Mouse (Mus musculus) liver (tissue): ENCODE data around the gene P2rx6.

Experiments used
- DNase-seq: peaks from one replicate; pipeline ENCODE4 v3.0.0-alpha.2; 2020; ENCODE audit warnings: mixed read lengths

Gene P2rx6

GRCm38 (mm10) chr16:17561751-17562208 is at the start of gene P2rx6:
Gene P2rx6, plus strand, starts transcription at chr16:17561885.
- DNase-seq, result peak; percentile 32

DNA sequence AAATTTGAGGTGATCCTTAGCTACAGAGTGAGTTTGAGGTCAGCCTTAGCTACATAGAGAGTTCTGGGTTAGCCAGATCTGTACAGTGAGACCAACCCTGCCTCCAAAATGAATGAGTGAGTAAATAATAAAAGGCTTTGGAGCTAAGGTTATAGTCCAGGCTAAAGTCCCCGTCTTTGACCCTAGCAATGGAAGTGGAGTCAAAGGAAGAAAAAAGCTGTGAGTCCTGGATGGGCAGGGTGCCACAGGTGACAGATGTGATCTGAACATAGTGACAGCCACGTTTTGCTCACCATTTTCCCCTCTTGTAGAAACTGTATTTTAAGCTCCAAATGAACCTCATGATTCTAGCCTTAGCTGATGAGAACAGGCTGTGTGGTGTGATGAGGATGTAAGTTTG is 42.8 kb upstream of the P2rx6 start:
- DNase-seq, result no peak

DNA sequence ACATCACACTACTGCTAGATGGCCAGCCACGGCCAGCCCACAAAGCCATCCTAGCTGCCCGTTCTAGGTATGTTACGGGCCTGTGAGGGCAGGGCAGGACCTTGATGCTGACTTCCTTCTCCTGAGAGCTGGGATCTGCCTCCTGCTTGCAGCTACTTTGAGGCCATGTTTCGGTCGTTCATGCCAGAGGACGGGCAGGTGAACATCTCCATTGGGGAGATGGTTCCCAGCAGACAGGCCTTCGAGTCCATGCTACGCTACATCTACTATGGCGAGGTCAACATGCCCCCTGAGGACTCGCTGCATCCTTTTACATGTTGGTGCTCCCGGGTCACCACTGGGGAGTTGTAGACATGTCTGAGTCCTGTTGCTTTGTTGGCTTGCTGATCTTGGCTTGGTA is 37.5 kb upstream of the P2rx6 start:
- no peak for DNase-seq

DNA sequence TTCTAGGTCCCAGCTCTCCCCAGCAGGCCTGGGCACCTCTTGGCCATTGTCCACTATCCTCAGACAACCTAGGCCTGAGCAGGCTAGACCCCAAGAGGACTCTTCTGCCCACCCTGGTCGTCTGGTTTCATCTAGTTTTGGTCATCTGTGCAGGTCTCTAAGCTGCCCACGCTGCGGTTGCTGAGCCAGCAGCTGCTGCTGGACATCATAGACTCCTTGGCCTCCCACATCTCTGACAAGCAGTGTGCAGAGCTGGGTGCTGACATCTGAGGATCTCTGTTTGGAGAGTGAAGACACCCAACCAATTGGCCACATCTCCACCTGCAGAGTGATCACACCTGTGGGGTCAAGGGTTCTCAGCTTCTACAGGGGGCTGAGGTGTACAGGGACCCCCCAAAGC is 36.2 kb upstream of the P2rx6 start:
- DNase-seq, result no peak

GRCm38 (mm10) chr16:17526223-17526622 is 35.5 kb upstream of the P2rx6 start:
- no peak for DNase-seq

GRCm38 (mm10) chr16:17527606-17528005 is 34.1 kb upstream of the P2rx6 start:
- DNase-seq, result no peak

GRCm38 (mm10) chr16:17528276-17528675 is 33.4 kb upstream of the P2rx6 start:
- DNase-seq, result no peak

DNA sequence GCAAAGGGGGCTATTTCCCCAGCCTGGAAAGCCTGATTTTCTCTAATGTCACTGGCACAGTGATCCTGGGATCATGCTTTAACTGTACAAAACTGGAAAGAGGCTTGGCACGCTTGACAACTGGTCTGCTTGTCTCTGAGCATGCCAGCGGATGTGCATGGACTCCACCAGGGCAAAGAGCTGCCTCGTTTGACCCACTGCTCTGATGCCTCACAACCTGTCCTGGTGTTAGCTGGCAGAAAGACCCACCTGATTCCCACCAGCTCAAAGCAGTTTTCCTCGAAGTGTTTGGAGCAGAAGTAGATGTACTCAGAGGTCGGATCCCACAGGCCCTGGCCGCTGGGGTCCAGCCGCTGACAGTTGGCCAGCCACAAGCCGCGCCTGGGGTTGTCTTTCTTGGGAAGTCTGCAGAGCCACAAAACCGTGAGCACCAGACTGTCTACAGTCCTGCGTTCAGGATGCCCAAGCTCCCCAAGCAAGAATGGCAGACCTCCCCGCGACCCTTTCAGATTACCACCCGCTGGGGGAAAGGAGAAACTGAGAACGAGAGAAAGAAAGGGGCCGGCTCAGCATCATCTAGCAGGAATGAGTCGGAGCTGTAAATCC is 31.6 kb upstream of the P2rx6 start:
- peak; percentile 25 for DNase-seq

DNA sequence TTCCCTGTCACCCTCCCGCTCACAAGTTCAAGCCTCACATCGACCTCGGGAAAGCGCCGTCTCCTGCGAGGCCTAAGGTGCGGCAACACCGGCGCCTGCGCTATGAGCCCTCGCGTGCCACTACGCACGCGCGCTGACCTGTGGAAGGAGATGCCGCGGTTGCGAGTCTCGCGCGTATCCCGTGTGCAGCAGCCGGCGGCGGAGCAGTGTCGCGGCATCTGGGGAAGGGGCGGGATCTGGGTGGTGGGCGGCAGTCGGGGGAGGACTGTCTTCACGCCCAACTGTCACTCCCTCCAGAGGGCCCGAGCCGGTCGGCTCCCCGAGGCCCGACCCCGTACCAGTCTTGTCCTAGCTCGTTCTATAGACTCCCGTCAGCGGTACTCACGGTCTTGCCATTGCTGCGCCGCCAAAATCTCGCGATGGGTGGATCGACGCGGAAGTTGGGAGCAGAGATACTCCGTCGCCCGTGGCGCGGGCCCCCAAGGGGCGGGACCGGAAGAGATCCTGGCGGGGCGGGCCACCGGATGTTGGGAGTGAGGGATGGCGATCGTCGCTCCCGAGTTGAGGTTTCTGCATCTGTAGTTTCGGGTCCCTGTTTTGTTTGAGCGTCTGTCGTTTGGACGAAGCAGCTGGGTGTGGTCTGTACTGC is 30.9 kb upstream of the P2rx6 start, which contains the start of gene Thap7:
Thap7 (minus strand) TSS at position 497 of the 649 bp plus-strand sequence.
- peak; percentile 98 for DNase-seq

DNA sequence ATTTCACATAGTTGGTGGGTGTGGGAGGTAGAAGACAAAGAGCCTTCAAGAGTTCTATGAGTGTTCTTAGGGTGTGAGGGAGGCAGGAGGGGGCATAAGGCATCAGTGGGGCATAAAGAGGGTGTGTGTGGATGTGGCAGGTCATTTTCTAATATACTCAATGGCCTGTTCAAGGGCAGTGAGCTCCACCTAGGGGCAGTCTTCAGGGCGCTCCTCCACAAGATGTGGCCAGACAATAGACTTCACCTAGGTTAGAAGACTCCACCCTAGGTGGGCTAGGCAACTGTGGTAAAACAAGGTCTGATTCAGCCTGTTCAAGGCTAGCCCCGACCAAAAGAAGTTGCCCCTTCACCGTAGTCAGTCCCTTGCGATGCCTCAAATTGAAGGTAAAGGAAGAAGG is 29.4 kb upstream of the P2rx6 start:
- DNase-seq, result peak; percentile 26

DNA sequence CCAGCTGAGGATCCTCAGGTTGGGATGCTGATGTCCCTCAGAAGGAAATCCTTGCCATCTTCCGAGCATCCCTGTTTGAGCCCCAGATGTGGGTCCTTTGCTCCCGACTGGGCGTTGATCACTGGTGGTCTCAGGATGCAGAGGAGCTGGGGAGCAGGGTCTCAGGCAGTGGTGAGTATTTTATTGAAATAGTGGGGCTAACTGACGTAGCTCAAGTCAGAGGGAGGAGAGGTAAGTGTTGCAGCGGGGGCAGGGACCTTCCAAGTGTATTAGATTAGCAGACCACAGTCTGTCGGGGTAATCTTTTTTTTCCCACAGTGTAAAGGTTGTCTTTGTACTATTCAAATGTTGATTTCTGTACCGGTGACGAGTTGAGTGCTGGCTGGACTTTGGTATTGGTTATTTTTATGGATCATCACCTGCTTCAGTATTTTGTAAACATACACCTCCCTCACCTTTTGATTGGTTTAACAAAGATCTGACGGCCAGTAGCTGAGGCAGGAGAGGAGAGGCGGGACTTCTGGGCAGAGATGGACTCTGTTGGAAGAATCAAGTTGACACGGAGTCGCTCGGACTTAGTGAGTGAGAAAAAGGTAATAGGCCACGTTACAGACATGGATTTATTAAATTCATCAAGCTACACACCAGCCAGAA is 28.9 kb upstream of the P2rx6 start:
- no peak for DNase-seq

GRCm38 (mm10) chr16:17536584-17536983 is 25.1 kb upstream of the P2rx6 start:
- no peak for DNase-seq

DNA sequence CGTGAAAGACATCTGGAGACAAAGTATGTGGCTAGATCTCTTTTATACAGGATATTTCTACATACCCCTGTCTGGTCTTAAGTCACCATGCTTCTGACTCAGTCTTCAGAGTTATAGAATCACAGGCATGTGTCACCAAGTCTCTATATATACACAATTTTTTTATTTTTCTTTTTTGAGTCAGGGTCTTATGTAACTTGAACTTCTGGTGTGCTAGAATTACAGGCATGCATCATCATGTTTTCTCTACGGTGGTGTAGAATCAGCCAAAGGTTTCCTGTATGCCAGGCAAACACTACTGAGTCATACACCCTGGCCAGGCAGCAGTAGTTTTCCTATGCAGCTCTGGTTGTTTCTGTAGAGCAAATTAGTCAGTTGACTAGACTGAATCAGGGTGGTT is 19.1 kb upstream of the P2rx6 start:
- no peak for DNase-seq

DNA sequence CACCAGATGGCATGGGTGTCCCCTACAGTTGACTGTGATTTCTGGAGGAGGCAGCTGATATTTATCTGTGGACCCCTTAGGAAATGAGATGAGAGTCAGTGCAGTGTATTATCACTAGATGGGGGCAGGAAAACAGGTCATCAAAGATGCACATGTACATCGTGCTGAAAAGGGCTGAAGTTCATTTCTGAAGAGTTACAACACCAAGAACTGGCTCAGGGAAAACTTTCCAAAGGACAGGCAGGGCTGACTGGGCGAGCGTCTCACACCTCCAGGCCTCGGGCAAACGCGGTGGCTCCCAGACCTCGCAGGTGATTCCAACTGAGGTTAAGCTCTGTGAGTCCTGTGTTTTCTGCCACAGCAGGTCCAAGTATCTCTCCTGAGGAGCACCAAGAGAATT is 8.8 kb upstream of the P2rx6 start:
- no peak for DNase-seq

- DNase-seq, result peak; percentile 82
Observed at GRCm38 (mm10) chr16:17553910-17554685, 7.6 kb upstream of the P2rx6 start.

DNA sequence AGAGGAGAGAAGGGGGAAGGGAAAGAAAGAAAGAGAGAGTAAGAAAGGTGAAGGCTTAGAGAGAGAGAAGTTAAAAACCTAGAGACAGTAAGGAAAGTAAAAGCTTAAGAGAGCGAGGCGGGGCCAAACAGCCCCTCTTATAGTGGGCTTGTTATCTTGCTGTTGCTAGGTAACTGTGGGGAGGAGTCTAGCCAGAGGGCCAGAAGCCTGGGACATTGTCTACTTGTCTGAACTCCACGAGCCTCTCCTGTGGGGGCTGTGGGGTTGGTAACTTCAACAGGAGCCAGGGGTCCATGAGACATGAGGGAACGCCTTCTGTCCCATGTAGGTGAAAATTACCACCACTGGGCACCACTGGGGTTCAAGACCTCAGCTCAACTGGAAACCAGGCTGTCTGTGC is 7.0 kb upstream of the P2rx6 start:
- peak; percentile 72 for DNase-seq

- no peak for DNase-seq
Observed at GRCm38 (mm10) chr16:17556180-17556579, 5.5 kb upstream of the P2rx6 start.

DNA sequence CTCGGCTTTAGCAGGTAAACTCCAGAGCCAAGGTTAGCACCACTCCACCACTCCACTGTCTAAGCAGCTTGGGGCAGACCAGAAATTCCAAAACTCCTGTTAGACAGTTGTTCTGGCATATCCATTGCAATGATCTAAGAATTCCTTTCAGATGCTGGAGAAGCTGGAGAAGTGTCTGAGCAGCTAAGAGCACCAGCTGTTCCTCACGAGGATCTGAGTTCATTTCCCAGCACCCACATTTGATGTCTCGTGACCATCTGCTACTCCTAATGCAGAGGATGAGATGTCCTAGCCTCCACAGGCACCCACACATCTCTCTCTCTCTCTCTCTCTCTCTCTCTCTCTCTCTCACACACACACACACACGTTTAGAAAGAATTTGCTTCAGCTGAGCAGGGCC is 4.8 kb upstream of the P2rx6 start:
- DNase-seq, result no peak

DNA sequence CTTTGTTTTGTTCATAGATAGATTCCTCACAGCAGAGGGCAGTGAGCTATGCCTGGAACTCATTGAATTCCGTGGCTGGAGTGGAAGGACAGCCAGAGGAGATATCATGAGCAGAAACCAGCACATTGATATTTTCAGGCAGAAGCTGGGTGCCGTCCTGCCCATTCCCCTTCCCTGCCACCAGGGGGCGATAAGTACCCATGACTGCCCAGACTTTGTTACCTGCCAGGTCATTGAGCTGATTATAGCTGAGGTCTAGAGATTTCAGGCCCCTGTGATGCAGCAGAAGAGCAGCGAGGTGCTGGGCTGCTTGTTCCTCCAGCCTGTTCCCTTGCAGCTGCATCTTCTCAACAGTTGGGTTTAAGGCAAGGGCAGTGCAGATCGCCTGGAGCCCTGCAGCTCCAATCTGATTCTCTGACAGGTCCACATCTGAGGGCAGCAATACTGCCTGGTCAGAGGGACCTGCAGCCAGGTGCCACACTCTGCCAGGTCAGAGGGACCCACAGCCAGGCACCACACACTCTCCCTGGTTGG is 3.7 kb upstream of the P2rx6 start:
- DNase-seq, result peak; percentile 69

- peak; percentile 30 for DNase-seq
Observed at GRCm38 (mm10) chr16:17558811-17559210, 2.9 kb upstream of the P2rx6 start.

GRCm38 (mm10) chr16:17559396-17560027 is 2.2 kb upstream of the P2rx6 start:
- DNase-seq, result no peak

DNA sequence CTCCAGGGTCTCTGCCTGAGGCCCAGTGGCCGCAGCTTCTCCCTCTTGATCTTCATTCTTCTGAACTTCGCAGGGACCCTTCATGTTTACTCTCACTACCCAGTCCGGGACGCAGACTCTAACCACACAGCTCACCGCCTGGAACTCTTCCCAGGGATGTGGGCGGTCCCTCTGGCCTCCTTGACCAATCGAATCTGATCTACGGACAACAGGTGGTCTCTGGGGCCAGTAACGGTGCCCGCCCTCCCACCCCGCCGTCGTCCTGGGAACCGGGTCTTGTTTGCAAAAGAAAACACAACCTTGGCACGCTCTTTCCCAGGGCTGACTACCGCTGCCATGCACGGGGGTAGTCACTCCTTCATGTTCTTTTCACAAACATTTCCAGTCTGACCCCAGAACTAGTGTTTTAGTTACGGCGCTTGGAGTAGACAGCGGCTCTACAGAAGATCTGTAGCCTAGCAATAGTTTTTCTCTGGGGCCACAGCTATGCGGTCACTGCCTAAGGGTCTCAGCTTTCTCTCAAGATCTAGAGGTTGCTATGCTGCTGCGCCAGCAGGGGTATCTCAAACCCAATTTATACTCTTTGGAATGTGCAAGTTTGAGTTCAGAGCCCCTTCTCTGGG is 446 bp upstream of the P2rx6 start, which contains the start of gene Lrrc74b:
Lrrc74b (minus strand) TSS at position 120 of the 623 bp plus-strand sequence.
- peak; percentile 47 for DNase-seq
